Mouse (Mus musculus): ENCODE results near the gene Kif6.

The Kif6 gene

GRCm38 (mm10) chr17:49785851-49786250, 170.9 kb downstream of the Kif6 start:
- no peak for DNase-seq (ENCODE audit: extremely low read depth, insufficient read length, low spot score)

DNA sequence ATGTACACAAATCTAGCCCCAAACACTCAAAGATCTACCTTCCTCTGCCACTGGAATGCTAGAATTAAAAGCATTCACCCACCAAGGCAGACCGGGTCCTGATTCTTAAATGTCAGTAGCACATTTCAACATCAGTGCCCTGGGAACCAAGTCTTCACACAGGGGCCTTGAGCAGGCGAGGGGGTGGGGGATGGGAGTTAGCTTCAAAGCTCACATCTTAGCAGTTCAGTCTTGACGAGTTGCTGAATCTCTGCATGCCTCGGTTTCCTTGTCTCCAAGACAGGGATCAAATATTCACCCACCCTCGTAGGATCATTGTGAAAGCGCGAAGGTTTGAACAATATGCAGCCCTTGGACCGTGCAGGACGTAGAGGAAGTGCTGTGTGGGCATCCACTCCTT, 172.4 kb downstream of the Kif6 start:
- DNase-seq (ENCODE audit: extremely low read depth, insufficient read length, low spot score): no peak

DNA sequence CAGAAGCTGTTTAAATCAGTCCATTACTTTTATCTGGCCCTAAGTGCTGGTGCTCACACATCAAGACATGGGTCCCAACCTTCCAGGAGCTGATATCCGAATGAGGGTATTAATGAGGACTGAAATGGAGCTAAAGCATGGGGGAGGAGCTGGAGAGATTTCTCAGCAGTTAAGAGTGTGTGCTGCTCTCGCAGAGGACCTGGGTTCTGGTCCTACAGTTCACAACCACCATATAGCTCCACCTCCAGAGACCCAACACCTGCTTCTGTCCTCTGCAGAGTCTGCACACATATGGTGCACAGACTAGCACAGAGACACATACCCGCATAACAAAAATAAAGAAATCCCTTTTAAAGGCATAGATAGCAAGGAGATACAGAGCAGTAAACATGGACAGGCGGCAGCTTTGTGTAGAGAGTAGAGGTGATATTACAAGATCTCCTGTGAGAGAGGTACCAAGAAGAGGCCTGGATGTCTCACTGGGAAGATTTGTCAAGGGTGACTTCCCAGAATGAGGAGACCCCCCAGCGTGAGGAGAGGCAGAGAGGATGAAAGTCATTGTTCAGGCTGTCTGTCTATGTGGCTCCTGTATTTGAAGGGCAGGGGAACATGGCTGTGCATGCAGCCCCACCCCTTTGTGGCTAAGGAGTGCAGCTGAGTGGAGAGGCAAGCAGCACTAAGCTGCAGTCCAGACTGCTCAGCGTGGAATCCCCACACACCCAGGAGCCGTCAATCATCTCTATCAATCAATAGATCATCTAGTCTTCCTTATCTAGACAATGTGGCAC, 173.4 kb downstream of the Kif6 start:
- no peak for DNase-seq (ENCODE audit: extremely low read depth, insufficient read length, low spot score)

- DNase-seq (ENCODE audit: extremely low read depth, insufficient read length, low spot score): no peak
Measured at GRCm38 (mm10) chr17:49791546-49791945, 176.6 kb downstream of the Kif6 start.

- DNase-seq (ENCODE audit: extremely low read depth, insufficient read length, low spot score): no peak
Measured at GRCm38 (mm10) chr17:49792217-49792743, 177.3 kb downstream of the Kif6 start.

- no peak for DNase-seq (ENCODE audit: extremely low read depth, insufficient read length, low spot score)
Measured at GRCm38 (mm10) chr17:49792946-49793345, 178.0 kb downstream of the Kif6 start.

DNA sequence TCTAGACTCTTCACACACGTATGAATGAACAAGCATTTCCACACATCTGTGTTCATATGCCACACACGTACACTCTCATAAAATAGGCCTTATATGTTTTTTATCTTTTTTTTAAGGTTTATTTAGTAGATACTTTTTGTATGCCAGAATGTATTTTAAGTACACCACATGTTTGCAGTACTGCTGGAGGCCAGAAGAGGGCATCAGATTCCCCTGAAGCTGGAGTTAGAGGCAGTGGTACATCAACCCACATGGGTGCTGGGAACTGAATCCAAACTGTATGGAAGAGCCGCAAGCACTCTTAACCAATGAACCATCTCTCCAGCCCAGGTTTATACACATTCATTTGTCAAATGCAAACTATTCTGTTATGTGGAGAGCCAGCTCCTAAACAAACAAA, 179.0 kb downstream of the Kif6 start:
- no peak for DNase-seq (ENCODE audit: extremely low read depth, insufficient read length, low spot score)

DNA sequence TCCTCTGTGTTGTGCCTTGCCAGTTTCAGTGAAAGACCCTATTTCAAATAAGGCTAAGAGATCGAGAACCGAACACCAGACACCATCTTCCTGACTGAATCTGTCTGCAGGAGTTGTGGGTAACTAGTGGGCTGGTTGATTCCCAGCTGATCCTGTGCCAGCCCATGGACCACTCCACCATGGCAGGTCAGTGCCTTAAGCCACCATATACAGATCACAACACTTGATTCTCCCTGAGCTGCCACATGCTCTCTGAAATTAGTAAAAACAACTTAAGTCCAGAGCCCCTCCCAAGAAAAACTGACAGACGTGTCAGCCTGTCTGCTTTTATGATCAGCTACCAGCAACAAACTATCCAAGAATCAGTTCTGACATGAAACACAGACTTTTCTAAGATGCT, 180.3 kb downstream of the Kif6 start:
- DNase-seq (ENCODE audit: extremely low read depth, insufficient read length, low spot score): no peak

- DNase-seq (ENCODE audit: extremely low read depth, insufficient read length, low spot score): peak; percentile 58
Measured at GRCm38 (mm10) chr17:49796116-49796515, 181.2 kb downstream of the Kif6 start.

DNA sequence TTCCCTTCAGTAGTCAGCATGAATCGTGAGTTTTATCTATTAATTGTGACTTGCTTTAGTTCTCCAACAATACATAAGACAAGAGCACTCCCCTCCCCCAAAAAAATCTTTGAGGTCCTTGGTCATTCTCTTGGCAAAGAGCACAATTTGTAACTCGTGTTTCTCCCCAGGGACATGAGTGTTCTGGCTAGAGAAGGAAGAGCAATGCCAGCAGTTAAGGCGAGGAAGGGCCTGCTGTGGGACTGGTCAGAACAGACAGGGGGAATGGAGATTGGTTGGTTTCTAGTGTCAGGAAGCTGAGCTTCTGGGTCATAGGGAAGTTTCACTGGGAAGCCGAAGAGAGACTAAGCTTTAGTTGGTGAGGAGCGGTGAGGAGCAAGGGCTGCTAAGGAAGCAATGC, 184.2 kb downstream of the Kif6 start:
- peak; percentile 64 for DNase-seq (ENCODE audit: extremely low read depth, insufficient read length, low spot score)

GRCm38 (mm10) chr17:49800157-49800556, 185.2 kb downstream of the Kif6 start:
- no peak for DNase-seq (ENCODE audit: extremely low read depth, insufficient read length, low spot score)

- no peak for DNase-seq (ENCODE audit: extremely low read depth, insufficient read length, low spot score)
Measured at GRCm38 (mm10) chr17:49807461-49807860, 192.5 kb downstream of the Kif6 start.

DNA sequence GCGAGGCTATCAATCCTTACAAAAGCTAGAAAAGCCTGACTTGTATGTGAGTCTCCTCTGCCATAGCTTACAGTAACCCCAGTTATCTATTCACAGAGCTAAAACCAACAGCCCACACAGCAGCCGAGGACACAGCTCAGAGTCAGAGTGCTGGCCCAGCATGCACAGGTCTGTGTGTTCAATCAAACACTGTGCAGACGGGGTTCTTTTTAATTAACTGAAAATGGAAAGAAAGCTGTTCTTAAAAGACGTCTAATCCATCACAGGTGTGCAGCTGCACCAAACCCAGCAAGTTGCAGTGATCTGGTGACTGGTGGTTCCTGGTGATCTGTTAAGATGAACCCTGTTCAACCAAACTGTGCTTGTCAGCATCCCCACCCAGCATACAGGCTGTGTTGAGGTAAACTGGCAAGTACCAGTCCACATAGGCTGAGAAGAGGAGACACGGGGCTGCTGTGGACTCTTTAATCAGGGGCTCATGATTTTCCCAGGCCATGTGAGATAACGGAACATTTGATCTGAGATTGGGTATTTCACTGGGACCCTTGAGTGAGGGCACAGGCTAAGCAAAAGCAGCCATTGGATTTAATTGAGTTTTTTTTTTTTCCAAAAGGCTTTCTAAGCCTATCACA, 193.9 kb downstream of the Kif6 start:
- DNase-seq (ENCODE audit: extremely low read depth, insufficient read length, low spot score): no peak

DNA sequence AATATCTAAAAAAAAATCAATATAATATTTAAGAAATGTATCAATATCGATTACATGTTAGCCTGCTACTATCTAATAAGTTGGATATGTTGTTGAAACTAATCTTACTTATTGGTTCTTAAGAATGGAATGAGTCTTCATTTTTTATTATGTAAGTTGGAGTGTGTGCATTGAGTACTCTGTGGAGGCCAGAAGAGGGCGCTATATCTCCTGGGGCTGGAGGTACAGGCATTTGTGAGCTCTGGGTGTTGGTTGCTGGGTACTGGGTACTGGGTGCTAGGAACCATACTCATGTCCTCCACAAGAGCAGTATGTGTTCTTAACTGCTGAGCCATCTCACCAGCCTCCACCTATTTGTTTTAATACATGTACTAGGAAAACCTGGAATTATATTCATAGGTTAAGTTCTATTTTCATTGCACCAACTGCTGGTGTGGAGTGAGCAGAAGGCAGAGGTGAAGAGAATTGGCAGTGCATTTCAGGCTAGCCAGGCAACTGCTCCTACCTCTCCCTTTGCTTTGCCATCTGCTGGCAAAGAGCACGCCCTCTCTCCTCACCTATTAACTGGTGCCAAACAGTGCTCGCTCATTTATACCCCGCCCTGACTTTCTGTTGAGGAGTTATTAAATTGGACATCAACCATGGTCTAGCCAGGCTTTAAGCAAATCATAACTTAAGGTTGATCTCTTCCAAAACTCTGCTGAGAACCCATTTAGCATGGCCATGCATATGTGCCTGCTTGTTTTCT, 199.1 kb downstream of the Kif6 start:
- DNase-seq (ENCODE audit: extremely low read depth, insufficient read length, low spot score): no peak

DNA sequence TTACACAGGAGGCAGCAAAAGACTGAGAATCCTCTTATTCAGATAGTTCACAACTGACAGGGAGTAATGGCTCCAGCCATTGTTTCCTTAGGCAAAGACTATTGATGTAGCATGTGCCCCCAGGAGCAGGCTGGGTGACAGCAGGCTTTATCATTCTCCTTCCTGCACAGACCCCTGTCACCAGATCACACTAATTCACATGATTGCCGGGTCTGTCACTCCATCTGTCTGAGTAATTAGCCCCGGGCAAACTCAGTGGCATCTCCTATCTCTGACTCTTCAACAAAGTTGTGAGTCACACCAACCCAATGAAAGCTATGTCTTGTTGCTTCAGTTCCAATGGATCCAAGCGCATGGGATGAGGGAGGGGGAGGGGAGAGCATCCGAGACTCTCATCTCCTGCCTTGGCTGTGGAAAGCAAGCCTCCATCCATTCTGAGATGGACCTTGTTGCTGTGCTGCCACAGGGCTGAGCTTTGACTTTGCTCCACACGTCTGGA, 201.2 kb downstream of the Kif6 start:
- DNase-seq (ENCODE audit: extremely low read depth, insufficient read length, low spot score): peak; percentile 50

GRCm38 (mm10) chr17:49816703-49817102, 201.8 kb downstream of the Kif6 start:
- DNase-seq (ENCODE audit: extremely low read depth, insufficient read length, low spot score): no peak

- DNase-seq (ENCODE audit: extremely low read depth, insufficient read length, low spot score): no peak
Measured at GRCm38 (mm10) chr17:49820203-49820602, 205.3 kb downstream of the Kif6 start.

DNA sequence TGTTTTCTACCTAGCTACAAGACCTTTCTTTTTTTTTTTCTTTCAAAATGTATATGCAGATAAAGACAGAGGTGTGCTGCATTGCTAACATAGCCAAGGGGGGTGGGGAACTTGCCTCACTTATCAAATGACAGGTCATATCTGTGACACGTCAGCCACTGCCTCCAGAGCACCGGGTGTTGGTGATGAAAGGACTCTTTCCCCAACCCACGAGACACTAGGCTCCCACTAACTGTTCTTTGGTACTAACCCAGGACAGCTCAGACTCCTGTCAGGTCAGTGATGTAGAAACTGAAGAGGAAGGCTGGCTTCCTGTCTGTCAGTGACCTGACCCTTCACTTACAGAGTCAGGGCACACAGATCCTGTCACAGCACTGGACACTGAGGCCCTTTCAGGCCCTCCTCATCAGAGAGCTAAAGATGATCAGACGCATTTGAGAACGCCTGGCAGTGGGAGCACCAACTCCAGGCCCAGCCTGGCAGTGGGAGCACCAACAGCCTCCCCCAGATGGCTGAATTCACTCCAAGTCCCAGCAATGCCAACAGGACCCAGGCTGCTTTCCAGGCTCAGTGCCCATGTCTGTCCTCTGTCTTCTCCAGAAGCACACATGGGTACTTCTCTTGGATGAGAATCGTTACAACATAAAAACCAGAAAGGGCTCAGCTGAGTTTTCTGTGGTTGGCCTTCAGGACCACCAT, 209.4 kb downstream of the Kif6 start:
- no peak for DNase-seq (ENCODE audit: extremely low read depth, insufficient read length, low spot score)

DNA sequence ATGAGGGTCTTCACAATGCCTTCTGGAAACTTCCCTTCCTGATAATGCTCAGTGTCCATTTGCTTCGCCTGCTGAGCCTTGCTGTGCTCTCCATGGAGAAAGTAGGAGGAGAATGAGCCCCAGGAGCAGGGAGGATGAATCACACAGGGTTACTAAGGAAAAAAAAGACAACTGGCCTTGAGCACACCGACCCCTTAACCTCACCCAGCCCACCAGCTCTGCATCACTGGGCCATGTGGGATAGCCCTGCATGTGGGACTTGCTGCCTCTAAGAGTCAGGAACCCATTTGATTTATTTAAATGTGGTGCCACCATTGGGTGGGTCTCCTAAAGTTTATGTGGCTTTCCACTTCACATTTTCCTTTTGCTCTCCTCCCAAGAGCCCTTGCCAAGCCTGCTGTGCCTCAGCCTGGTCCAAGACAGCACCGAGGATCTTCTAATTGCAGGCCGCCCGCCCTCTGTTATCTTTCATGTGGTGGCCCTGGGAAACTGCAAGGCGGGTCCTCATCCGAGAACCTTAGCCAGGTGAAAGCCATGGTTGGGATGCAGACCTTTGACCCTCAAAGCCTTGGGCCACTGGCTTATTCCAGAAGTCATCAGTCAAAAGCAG, 210.0 kb downstream of the Kif6 start:
- no peak for DNase-seq (ENCODE audit: extremely low read depth, insufficient read length, low spot score)

- DNase-seq (ENCODE audit: extremely low read depth, insufficient read length, low spot score): no peak
Measured at GRCm38 (mm10) chr17:49825831-49826230, 210.9 kb downstream of the Kif6 start.

All from 3134 (cell line).